Mouse (Mus musculus): ENCODE results near the gene Podn.

Gene Podn

DNA sequence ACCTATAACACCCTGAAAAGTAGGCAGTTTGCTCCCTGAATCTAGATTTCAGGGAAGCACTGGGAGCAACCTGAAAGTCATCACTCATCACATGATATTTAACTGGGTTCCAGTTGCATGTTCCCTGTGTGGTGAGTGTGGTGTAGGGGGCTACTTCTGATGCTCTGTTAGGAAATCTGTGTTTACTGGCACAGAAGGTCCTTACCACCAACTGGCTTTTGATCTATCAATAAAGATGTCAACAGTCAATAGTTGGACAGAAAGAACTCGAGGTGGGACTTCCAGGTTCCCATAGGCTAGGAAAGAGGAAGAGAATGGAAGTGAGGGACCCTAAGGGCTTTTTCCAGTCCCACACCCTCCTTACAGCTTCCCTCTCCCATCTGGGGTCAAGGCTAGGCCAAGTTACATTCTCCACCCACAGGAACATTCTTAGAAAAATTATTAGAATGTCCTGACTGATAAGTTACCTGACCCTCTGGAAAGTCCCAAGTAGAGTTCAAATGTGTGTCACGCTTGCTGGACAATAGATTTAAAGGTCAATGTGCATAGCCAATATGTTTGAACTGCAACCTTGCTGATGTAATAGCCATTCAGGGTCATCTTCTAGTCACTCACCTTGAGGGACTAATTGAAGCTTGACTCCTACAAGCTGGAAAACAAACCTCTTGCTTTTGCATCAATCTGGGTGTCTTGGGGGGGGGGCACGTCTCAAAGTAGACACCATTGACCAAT lies 18.9 kb downstream of the Podn start:
- DNase-seq (ENCODE audit: low spot score) = no peak

GRCm38 (mm10) chr4:108074204-108074823 lies 21.9 kb downstream of the Podn start:
- DNase-seq (ENCODE audit: low spot score) = no peak

GRCm38 (mm10) chr4:108072086-108072485 lies 24.2 kb downstream of the Podn start:
- no peak for DNase-seq (ENCODE audit: low spot score)

DNA sequence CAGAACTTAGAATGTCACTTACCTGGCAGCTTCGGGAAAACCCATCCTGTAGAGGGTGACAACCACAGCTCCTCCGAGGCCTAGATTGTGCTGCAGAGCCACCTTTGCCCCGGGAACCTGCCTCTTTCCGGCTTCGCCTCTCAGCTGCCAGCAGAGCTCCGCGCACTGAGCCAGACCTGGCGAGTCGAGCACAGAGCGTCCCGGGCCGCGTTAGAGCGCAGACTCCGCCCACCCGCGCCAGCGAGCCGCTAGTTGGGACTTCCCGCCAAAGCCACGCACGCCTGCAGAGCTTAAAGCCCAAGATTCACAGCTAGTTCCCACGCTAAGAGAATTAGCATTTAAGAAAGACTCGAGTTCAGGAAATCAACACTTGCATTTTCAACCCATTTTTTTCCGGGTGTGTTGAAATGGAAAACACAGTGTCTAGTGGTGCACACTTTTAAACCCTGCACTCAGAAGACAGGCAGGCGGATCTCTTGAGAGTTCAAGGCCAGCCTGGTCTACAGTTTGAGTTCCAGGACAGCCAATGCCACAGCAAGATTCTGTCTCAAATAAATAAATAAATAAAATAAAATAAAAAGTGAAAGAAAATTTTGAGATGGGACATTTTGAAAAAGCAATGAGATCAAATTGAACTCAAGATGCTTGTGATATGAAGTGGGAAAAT lies 24.9 kb downstream of the Podn start:
- DNase-seq (ENCODE audit: low spot score) = peak; percentile 97

- DNase-seq (ENCODE audit: low spot score) = peak; percentile 4
Measured at GRCm38 (mm10) chr4:108070723-108071122, 25.5 kb downstream of the Podn start.

DNA sequence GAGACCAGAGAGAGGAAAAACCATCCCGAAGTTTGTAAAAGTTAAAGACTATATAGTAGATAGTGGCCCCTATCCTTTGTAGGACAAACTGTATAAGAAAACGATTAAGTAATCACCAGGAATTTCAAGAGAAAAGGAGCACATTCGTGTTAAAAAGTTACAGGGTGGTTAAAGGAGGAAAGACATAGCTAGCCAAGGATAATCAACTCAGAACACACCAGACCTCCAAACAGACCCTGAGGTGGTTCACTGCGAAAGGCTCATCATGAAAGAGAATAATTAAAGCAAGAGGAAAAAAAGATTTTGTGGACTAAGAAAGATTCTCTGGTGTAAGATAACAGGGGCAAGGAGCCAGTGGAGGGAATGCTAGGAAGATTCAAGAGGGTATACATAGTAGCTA lies 26.0 kb downstream of the Podn start:
- no peak for DNase-seq (ENCODE audit: low spot score)

DNA sequence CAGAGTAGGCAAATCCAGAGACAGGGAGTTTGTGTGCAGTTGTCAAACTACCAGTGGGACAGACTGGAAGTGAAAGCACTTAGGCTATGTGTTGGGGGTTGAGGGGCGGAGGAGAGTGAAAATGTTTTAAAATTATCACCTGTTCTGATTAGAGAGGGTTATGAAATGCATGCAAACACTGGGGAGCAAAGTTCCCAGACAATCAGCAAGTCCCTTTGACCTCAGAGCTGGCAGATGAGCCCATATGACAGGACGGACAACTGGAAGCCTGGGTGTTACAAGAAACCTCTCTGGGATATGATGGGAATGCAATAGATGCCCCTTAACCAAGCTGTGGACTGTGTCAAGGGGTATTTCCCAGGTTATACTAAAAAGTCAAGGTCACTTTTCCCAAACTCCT lies 28.2 kb downstream of the Podn start:
- no peak for DNase-seq (ENCODE audit: low spot score)

DNA sequence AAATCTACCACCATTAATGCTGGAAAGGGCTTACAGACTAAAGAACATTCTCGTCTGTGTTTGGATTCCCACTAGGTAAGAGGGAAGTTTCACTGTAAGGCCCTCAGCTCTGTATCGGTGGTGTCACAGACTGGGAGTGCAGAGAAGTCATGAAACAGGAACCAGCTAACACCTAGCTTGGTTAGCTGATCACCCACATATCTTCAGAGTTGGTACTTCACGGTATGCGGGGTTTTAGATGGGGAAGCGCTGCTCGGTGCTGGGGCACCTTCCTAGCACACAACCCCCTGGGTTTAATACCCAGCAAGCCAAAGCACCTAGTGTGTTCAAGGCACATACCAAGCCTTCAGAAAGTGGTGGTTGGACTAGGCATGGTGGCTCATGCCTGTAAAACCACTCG lies 29.0 kb downstream of the Podn start:
- DNase-seq (ENCODE audit: low spot score) = no peak

GRCm38 (mm10) chr4:108066569-108066968 lies 29.7 kb downstream of the Podn start:
- DNase-seq (ENCODE audit: low spot score) = no peak

DNA sequence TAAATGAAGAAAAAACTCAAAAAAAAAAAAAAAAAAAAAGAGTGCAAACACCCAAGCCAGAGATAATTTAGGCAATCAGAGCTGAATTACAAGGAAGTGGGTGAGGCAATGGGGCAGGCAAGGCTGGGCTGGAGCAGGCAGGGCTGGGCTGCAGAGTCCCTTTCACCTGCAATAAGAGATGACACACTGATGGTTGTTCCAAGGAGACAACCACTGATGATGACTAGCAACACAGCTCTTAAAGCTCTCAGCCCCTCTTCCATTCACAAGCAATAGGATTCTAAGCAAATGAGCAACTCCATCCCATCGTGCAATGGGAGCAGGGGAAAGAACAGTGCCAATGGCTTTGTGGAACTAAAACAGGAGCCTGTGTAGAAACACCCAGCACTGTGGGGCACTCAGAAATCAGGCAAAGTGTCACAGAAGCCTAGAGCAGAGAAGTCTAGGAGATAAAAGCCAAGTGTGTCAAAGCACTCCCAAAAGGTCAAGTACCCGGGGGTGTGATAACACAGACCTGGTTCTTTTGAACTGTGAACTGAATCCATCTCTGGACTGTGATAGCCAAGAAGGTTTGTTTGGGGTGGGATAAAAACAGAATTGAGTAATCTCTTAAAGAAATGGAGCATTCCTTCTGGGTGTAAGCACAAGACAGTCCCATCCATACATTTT lies 30.9 kb downstream of the Podn start:
- no peak for DNase-seq (ENCODE audit: low spot score)

GRCm38 (mm10) chr4:108063616-108064015 lies 32.6 kb downstream of the Podn start:
- no peak for DNase-seq (ENCODE audit: low spot score)

GRCm38 (mm10) chr4:108062524-108062923 lies 33.7 kb downstream of the Podn start:
- no peak for DNase-seq (ENCODE audit: low spot score)

- DNase-seq (ENCODE audit: low spot score) = no peak
Measured at GRCm38 (mm10) chr4:108060774-108061173, 35.5 kb downstream of the Podn start.

GRCm38 (mm10) chr4:108059601-108060379 lies 36.5 kb downstream of the Podn start:
- DNase-seq (ENCODE audit: low spot score) = no peak

DNA sequence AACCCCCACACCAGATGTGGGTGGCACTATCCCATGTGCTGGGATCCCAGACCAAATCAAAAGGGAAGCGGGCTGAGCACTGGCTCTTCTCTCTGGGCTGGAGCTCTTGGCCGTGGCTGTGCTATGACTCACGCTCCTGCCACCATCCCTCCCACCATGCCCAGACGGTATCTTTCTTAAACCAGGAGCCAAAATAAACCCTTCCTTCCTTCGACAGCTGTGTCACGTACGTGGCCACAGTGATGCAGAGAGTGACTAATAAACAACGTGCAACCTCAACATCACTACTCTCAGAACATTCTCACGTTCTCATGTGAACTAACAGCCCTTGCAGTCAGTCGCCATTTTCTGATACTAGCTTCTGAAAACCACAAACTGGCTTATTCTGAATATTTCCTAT lies 38.1 kb downstream of the Podn start:
- no peak for DNase-seq (ENCODE audit: low spot score)

- no peak for DNase-seq (ENCODE audit: low spot score)
Measured at GRCm38 (mm10) chr4:108057247-108057646, 39.0 kb downstream of the Podn start.

DNA sequence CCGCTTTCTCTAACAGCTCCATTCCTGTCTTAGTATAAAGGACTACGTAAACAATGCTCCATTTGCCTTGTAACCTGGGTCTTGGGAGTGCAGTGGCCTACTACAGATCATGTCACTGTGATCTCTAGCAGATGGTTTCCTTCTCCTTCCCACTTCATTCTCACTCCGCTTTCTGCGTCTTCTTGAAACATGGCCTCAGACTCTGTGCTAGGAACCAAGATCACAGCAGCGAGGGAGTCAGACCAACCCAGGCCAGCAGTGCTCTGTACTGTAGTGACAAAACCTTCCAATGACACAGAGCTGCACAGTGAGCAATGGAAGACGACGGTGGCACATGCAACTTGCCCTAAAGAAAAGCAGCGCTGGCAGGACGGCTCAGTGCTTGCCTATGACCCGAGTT lies 40.4 kb downstream of the Podn start:
- DNase-seq (ENCODE audit: low spot score) = no peak

DNA sequence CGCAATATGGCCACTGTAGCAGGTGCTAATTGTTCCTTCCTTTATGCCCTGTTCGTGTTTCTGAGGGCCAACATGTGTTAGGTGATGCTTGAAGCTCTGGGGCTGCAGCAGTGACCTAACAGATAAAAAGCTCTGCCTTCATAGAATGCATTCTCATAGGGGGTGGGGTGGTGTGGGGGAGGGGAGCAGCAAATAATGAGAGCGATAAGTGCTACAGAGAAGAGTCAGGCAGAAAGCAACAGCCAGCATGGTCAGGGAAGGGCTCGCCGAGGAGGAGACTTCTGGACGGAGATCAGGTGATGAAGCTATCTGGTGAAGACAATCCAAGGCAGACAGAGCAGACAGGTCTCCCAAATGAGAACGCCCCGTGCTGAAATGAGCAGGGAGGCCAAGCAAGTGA lies 43.6 kb downstream of the Podn start:
- DNase-seq (ENCODE audit: low spot score) = no peak

- DNase-seq (ENCODE audit: low spot score) = no peak
Measured at GRCm38 (mm10) chr4:108051687-108052274, 44.5 kb downstream of the Podn start.

DNA sequence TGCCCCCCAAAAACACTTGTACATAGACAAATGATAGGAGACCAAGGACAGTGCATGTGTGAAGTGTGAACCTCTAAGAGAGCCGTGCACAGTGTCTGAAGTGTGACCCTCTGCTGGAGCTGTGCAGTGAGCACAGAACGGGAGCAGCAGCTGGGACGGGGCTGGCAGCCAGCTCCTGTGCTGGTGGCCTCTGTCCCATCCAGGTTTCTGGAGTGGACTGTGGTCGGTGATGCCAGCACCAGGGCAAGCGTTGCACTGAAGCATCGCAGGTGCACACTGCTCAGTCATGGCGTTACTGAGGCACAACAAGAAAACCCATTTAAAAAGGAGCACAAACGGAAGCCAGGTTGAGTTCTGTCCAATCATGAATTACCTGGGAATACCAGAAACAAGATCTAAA lies 50.1 kb downstream of the Podn start:
- no peak for DNase-seq (ENCODE audit: low spot score)

Data from retina, embryonic 14.5 days (tissue).